Mouse (Mus musculus) forebrain, embryonic 12.5 days (tissue): ENCODE data around the gene Phf5a. TPM values are rescaled to one million over a fixed set of nuclear protein-coding genes. Genes with fewer than 3 reads are reported as not detected.

ENCODE experiments used
- ATAC-seq: fragments of 200-750 bp; cut with Nextera tagmentation; 2 replicates; pipeline ENCODE4 v1.8.0; 2017; ENCODE audit warnings: moderate TSS enrichment; ENCODE audit not compliant: low FRiP score
- H3K27ac ChIP-seq: fragments of 300-500 bp; sonication (generic); 2 replicates; pipeline ENCODE4 v1.5.1; 2016; ENCODE audit warnings: mild to moderate bottlenecking
- H3K27me3 ChIP-seq: fragments of 300-500 bp; sonication (generic); 2 replicates; pipeline ENCODE4 v1.6.1; 2016; ENCODE audit warnings: mild to moderate bottlenecking
- H3K36me3 ChIP-seq: fragments of 300-500 bp; sonication (generic); replicated peaks from 2 replicates; pipeline ENCODE4 v1.6.1; 2016; ENCODE audit warnings: mild to moderate bottlenecking
- H3K4me1 ChIP-seq: fragments of 300-500 bp; sonication (generic); 2 replicates; pipeline ENCODE4 v1.6.1; 2016
- H3K4me2 ChIP-seq: fragments of 300-500 bp; sonication (generic); 2 replicates; pipeline ENCODE4 v1.6.1; 2016; ENCODE audit warnings: mild to moderate bottlenecking, moderate library complexity
- H3K4me3 ChIP-seq: fragments of 300-500 bp; sonication (generic); replicated peaks from 2 replicates; pipeline ENCODE4 v1.5.1; 2016; ENCODE audit warnings: mild to moderate bottlenecking
- H3K9ac ChIP-seq: fragments of 300-500 bp; sonication (generic); 2 replicates; pipeline ENCODE4 v1.6.1; 2016; ENCODE audit warnings: mild to moderate bottlenecking
- H3K9me3 ChIP-seq: fragments of 300-500 bp; sonication (generic); 2 replicates; pipeline ENCODE4 v1.6.1; 2016
- WGBS: fragments of 180-500 bp; shearing (Covaris S2); methylation state at CpG from one replicate; pipeline ENCODE4 v1.1.7; 2016; 5-methylcytosine and 5-hydroxymethylcytosine counted together
- polyA plus RNA-seq: library from polyadenylated mRNA; unstranded; fragments of >200 nt; fragmentation: Nextera tagmentation; extraction: Ambion mirVana; gene quantifications from 2 replicates; pipeline ENCODE4 v1.2.1, GENCODE M21; 2016

The Phf5a gene
- polyA plus RNA-seq, 1 experiment from 2014 or later = 140 TPM

DNA sequence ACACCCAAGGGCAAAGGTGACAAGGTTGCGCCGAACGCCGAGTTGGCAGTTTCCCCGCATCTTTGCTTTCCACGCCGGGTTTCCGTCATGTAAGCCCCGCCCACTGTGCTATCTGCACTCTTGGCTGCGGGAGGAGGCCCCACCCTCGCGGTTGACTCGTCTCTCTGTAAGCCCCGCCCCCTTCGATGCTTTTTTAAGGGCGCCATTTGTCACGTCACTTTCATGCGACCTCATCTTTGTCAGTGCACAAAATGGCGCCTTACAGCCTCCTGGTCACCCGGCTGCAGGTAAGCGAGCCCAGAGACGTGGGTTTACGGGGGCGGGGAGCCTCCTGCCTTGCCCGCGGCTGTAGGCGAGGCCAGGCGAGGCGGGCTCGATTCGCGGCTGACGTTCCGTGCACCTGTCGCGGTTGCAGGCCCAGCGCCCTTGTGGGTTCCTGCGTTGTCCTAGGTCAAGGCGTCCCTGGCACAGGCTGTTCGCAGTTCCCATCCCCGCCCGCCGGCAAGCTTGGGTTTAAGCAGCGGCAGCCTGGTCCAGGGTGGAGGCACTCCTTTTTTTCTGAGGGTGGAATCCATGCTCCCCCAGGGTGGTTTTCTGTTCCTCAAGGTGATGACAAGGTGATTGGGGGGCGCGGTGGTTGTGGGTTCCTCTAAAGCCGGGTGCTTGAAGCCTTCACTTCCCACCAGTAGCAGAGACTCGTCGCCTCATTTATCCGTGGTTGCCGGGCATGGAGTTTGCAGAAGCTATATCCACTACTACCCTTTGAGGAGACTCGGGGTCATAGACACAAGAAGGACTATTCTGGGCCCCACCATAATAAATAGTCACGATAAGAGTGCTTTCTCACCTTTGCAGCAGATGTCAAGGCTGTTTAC lies 788 bp upstream of the Phf5a start, which contains the start of gene Aco2:
TSS of gene Aco2 (plus strand) at position 48 of the 875 bp plus-strand sequence.
- no peaks in the 10 kb centered on the region for H3K27me3 ChIP-seq
- peak within 1 kb of the TSS; percentile 91 for H3K4me2 ChIP-seq
- H3K36me3 ChIP-seq = peaks cover 31% of the 10 kb centered on the region
- no peaks in the 10 kb centered on the region for H3K9me3 ChIP-seq
- WGBS = under 1% methylated on average over 53 of the region's 53 CpGs
- peak within 1 kb of the TSS; percentile 83 for H3K9ac ChIP-seq
- ATAC-seq = peak; percentile 88
- H3K27ac ChIP-seq = peak within 1 kb of the TSS; percentile 98
- H3K4me3 ChIP-seq = peak within 1 kb of the TSS; percentile 94
- H3K4me1 ChIP-seq = peaks cover 23% of the 10 kb centered on the region

DNA sequence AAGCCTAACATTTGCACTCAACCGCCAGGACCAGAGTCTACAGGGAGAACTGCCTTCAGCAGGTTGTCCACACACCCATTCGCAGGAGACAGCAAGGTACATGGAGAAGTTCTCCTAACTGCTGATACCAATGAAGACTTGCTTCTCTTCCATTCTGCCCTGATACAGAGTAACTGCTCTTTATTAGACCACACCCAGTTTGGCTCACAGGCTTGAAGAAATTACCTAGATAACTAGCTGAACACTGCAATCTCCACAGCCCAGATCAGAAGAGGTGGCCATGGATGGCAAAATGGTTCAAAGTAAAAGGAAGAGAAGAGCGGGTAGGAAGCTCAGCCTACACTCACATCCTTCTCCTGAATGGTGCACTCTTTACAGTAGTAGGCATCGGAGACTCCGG lies 1.7 kb downstream of the Phf5a start:
- Histone ChIP-seq H3K9me3 (no peaks in the 10 kb centered on the region), H3K4me3 (no peak overlapping the region), H3K4me1 (peaks cover 23% of the 10 kb centered on the region), H3K4me2 (no peak overlapping the region), H3K27ac (no peak overlapping the region), H3K9ac (no peak overlapping the region), H3K27me3 (no peaks in the 10 kb centered on the region), H3K36me3 (peaks cover 57% of the 10 kb centered on the region)
- no peak for ATAC-seq
- 97% methylated on average over 5 of the region's 5 CpGs for WGBS

DNA sequence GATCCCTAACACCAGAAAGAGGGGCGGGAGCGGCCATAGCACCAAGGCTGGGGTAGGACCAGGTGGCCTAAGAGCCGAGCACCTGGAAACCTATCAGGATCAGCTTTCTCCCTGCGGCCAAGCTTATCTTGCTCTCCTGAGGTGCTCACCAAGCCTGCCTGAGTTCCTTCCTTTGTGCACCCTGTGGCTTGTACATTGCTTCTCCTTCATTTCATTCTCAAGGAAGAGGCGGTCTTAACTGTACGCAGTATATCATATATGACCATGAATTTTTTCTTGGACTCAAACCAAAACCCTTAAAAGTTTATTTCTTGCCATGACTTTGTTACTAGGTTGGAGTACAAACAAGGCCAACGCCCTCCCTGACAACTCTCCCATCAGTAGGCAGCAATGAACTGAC lies 7.5 kb downstream of the Phf5a start:
- Histone ChIP-seq H3K36me3 (peaks cover 55% of the 10 kb centered on the region), H3K27me3 (no peaks in the 10 kb centered on the region), H3K4me1 (peaks cover 4% of the 10 kb centered on the region), H3K9ac (no peak overlapping the region), H3K4me3 (no peak overlapping the region), H3K9me3 (no peaks in the 10 kb centered on the region), H3K4me2 (no peak overlapping the region), H3K27ac (no peak overlapping the region)
- no peak for ATAC-seq
- 96% methylated on average over 7 of the region's 7 CpGs for WGBS

DNA sequence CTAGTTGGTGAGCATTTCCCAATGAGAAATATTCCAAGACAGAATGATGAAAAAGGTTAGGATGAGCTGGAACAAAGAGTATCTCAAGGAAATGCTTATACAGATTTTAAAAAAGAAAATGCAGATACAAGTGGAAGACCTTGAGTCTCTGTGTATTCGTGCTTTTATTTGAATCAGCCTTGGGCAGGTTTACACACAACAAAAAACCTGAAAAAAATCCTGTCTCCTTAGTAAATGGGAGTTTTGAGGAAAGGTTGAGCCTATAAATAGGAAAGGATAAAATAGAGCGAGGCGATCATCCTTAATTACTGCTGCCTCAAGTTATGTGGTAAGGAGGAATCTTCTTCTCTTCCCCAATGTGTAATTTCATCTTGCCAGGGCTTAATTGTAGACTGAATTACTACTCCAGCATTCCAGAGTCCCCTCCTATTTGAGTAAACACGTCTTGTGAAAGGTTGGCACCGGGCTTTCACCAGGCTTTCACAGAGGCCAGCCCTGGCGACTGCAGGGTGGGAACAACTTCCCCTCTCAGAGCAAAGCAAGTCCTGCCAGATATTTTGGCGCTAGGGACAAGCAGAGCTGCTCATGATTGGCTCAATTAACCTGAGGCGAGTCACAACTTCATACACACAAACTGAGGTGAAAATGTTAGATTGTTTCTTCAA lies 11.1 kb downstream of the Phf5a start:
- H3K27me3 ChIP-seq = no peaks in the 10 kb centered on the region
- H3K36me3 ChIP-seq = peaks cover 19% of the 10 kb centered on the region
- no peak for ATAC-seq
- H3K4me2 ChIP-seq = peak overlapping the region; percentile 96; the same call in 1 of the 2 replicates
- no peak overlapping the region; the same call in 1 of the 2 replicates for H3K27ac ChIP-seq
- H3K4me3 ChIP-seq = no peak overlapping the region
- H3K4me1 ChIP-seq = peaks cover 25% of the 10 kb centered on the region
- 42% methylated on average over 8 of the region's 8 CpGs for WGBS
- no peak overlapping the region for H3K9ac ChIP-seq
- no peaks in the 10 kb centered on the region for H3K9me3 ChIP-seq

DNA sequence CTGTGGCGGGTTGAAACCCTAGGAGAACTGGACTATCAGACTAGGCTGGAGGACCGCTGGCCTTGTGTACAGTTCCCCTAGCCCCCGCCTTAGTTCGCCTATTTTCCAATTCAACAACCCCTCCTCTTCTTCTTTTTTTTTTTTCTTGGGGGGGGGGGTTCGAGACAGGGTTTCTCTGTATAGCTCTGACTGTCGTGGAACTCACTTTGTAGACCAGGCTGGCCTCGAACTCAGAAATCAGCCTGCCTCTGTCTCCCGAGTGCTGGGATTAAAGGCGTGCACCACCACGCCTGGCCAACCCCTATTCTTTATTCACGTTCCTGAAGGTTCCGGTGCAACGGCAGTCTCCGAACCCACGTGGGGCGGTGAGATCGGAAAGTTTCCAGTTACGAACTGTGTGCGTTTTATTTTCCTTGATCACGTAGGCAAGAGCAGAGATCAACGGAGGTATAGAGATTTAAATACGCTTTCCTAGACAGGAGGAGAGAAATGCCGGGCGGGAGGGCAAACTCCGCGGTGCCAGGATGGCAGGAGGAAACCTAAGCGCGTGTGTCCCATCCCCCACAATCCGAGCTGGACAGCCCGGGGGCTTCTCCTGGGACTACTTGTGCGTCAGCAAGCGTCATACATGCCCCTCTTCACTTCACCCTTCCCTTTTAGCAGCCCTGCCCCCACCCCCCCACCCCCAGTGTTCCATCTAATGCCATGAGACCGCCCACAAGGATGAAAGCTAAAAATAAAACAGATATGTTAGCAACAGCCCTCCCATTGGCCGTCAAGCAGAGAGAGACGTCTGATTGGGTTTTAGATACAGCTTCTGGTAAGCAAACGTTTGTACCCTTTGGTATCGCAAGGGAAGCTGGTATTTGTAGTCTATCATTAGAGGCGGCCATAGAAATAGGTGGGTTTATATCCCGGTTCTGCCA lies 12.1 kb downstream of the Phf5a start:
- Histone ChIP-seq H3K9ac (peak overlapping the region; percentile 88; the same call in 1 of the 2 replicates), H3K4me1 (peaks cover 30% of the 10 kb centered on the region), H3K36me3 (peaks cover 9% of the 10 kb centered on the region), H3K27me3 (no peaks in the 10 kb centered on the region), H3K4me3 (peak overlapping the region; percentile 86), H3K4me2 (peak overlapping the region; percentile 96), H3K9me3 (no peaks in the 10 kb centered on the region), H3K27ac (peak overlapping the region; percentile 89)
- peak; percentile 79 for ATAC-seq
- WGBS = under 1% methylated on average over 39 of the region's 39 CpGs

DNA sequence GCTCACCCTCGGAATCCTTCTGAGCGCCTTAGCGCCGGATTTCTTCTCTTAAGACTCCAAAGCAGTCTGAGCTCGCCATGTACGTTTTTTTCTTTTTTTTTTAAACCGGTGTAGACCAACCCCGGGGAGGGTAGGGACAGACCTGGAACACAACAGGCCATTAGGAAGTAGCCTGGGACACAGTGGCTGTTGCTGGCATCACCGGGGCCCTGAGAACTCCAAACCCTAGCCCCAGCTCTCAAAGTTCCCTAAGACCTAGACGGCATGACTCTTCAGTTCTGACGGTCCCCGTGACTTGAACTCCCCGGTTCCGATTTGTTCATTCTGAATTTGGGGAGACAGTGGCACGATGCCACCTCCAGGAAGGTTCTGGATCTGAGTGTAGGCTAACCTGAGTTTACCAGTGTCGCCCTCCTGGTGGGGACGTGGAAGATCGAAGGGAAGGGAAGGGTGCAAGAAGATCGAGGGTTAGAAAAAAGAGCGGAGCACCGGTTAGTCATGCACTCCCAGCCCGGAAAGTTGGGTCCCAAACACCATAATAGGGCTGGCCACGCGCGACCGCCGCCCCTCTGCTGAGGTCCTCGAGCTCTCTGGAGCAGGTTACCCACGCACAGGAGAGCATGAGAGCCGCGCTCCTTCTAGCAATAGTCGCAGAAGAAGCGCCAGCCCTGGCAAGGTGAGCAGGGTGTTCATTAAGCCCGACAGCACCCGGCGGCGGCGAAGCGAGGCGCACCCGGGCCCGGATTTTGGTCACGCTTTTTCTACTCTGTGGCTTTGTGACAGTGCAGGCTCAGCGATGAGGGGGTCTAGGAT lies 13.0 kb downstream of the Phf5a start, which contains the start of gene Tob2:
TSS of gene Tob2 (minus strand) at position 280 of the 813 bp plus-strand sequence.
- Histone ChIP-seq H3K9ac (peak within 1 kb of the TSS; percentile 88), H3K4me3 (peak within 1 kb of the TSS; percentile 86), H3K9me3 (no peaks in the 10 kb centered on the region), H3K27ac (peak within 1 kb of the TSS; percentile 89), H3K4me2 (peak within 1 kb of the TSS; percentile 96), H3K4me1 (peaks cover 30% of the 10 kb centered on the region), H3K27me3 (no peaks in the 10 kb centered on the region), H3K36me3 (peaks cover 1% of the 10 kb centered on the region)
- ATAC-seq = no peak
- WGBS = 1% methylated on average over 44 of the region's 44 CpGs

DNA sequence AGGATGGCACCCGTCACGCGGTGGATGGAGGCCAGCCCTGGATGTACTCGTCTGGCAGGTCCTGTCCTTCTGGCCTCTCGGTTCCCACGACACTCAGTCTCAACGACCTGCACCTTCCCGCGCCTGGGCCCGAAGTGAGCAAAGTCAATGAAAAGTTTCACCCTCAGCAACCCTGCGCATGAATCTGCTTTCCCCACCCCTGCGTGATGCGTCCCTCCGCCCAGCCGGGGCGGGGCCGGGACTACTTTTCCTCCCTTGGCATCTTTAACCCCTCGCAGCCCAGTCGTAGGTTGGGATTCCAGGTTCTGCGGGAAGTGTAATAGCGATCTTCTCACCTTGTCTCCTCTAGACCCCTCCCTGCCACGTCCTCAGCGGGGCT lies 13.6 kb downstream of the Phf5a start:
- Histone ChIP-seq H3K4me3 (peak overlapping the region; percentile 86), H3K9ac (peak overlapping the region; percentile 88), H3K4me2 (peak overlapping the region; percentile 96), H3K4me1 (peaks cover 30% of the 10 kb centered on the region), H3K27ac (peak overlapping the region; percentile 89), H3K9me3 (no peaks in the 10 kb centered on the region), H3K36me3 (peaks cover 5% of the 10 kb centered on the region; the same call in 1 of the 2 replicates), H3K27me3 (no peaks in the 10 kb centered on the region)
- ATAC-seq = peak; percentile 14
- WGBS = under 1% methylated on average over 23 of the region's 23 CpGs

DNA sequence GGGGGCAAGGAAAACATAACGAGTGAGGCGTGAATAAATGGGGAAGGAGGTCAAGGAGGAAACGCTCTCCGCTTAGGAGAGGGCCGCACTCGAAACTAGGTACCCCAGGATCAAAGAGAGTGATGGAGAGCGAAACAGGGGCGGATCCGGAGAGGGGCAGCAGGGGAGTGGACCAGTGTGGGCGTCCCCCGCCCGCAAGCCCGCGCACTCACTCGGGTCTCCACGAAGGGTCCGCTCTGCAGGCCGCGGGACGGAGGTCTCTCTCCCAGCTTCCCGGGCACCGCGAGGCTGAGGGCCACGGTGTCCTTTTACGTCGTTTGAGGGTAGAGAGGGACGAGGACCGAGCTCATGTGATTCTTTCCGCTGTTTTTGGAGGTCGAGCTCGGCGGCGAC lies 14.0 kb downstream of the Phf5a start:
- Histone ChIP-seq H3K27ac (peak overlapping the region; percentile 89), H3K4me2 (peak overlapping the region; percentile 96), H3K9ac (peak overlapping the region; percentile 88), H3K27me3 (no peaks in the 10 kb centered on the region), H3K36me3 (peaks cover 7% of the 10 kb centered on the region; the same call in 1 of the 2 replicates), H3K9me3 (no peaks in the 10 kb centered on the region), H3K4me3 (peak overlapping the region; percentile 86), H3K4me1 (peaks cover 30% of the 10 kb centered on the region)
- under 1% methylated on average over 33 of the region's 33 CpGs for WGBS
- ATAC-seq = peak; percentile 27

DNA sequence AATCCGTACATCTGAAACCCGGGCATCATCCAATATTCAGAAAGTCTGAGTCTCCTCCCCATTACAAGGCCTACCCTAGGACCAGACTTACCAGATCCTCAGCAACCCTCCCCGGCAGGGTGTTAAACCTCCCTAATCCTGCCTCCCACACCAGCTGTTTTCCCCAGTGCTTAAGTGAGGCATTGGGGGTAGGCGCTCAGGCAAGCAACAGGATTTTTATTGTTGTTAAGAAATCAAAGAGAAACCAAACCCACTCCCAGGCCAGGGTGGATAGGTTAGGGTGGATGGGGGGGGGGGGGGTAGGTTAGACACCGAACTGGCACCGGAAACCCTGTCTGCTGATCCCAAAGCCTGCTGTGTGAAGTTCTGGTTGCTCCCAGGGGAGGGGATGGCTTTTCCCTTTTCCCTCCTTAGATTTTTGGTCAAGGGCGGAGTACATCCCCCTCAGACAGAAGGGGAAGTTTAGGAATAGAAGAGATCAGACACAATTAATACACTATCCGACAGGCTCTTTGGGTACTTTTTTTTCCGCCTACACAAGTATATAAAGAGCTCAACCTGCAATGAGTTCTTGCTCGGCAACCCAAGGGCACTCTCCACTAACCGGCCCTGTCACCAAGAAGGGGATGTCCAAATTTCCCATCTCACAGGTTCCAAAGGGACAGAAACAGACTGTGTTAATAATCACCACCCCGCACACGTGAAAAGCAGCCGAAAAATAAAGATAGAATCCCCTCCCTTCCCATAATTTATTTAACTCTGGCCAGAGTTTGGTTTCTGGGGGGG lies 14.6 kb downstream of the Phf5a start:
- Histone ChIP-seq H3K36me3 (peaks cover 13% of the 10 kb centered on the region; the same call in 1 of the 2 replicates), H3K9ac (peak overlapping the region; percentile 88), H3K27me3 (no peaks in the 10 kb centered on the region), H3K9me3 (no peaks in the 10 kb centered on the region), H3K4me2 (peak overlapping the region; percentile 96), H3K4me3 (peak overlapping the region; percentile 86), H3K4me1 (peaks cover 30% of the 10 kb centered on the region), H3K27ac (peak overlapping the region; percentile 89)
- no peak for ATAC-seq
- 0% methylated on average over 14 of the region's 14 CpGs for WGBS

DNA sequence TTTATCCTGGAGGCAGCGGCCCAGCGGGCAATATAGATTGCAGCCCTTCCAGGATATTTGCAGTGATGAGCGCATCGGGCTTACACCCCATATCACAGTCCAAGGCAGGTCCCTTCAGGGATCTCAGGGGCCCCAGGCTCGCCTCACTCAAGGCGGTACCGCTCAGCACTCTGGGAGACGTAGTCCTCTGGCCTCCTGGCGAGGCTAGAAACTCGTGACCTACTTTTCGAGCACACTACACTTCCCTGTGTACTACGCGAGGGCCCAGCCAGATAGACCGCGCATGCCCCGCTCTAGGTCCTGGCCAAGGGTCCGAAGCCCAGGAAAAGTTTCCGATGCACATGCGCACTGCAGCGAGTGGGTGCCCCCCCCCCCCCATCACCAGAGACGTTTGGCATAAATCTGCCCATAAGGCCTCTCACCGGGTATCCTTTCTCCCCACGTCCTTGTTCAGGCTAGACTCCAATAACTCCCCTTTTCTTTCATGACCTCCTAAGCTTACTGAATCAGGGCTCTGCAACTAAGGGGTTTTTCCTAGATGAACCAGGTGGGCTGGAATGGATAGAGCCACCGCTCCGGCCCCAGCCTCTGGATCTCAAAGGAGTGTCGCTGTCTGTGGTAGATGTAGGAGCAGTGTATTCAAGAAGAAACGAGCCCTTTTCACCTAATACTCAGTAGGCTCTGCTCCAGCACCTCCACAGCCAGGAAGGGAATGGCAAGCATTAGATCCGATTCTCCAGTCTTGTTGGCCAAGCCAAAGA lies 15.5 kb downstream of the Phf5a start:
- WGBS = under 1% methylated on average over 28 of the region's 28 CpGs
- H3K36me3 ChIP-seq = peaks cover 22% of the 10 kb centered on the region
- ATAC-seq = peak; percentile 90

More for the DNA sequence above, 15.5 kb downstream of the Phf5a start:
- Histone ChIP-seq H3K27me3 (no peaks in the 10 kb centered on the region), H3K4me2 (peak overlapping the region; percentile 96), H3K9me3 (no peaks in the 10 kb centered on the region), H3K9ac (peak overlapping the region; percentile 88), H3K27ac (peak overlapping the region; percentile 89), H3K4me1 (peaks cover 30% of the 10 kb centered on the region), H3K4me3 (peak overlapping the region; percentile 86)
